Mouse (Mus musculus): ENCODE results near the gene Rabgap1l.

- TF ChIP-seq CTCF (conservative IDR thresholded peaks at IDR 0.05; ENCODE audit: low read length) (no peak), NANOG (IDR thresholded peaks at IDR 0.05; ENCODE audit: borderline replicate concordance, low read length) (no peak), POU5F1 (IDR thresholded peaks at IDR 0.05; ENCODE audit: borderline replicate concordance, low read length) (no peak)
Measured at GRCm38 (mm10) chr1:160799972-160800371, 7.0 kb upstream of the Rabgap1l start.

Measured in E14TG2a.4 (cell line).